Mouse (Mus musculus) adrenal gland, adult 8-10 months (tissue): ENCODE results near the gene Fam206a. TPM values are rescaled to one million over a fixed set of nuclear protein-coding genes. Genes with fewer than 3 reads are reported as not detected.
A peak's percentile ranks its signal among the peaks of the same experiment; 100 is the strongest.

Experiments used
- DNase-seq: peaks from one replicate; pipeline ENCODE4 v3.0.0; 2022
- total RNA-seq, 4 experiments: library from RNA; stranded (reverse); gene quantifications; 2 replicates each; pipeline ENCODE4 v1.2.4; 2022

Gene Fam206a
- total RNA-seq = 10 to 100 TPM; 13.6 to 17.0 (median 14.6) TPM

DNA sequence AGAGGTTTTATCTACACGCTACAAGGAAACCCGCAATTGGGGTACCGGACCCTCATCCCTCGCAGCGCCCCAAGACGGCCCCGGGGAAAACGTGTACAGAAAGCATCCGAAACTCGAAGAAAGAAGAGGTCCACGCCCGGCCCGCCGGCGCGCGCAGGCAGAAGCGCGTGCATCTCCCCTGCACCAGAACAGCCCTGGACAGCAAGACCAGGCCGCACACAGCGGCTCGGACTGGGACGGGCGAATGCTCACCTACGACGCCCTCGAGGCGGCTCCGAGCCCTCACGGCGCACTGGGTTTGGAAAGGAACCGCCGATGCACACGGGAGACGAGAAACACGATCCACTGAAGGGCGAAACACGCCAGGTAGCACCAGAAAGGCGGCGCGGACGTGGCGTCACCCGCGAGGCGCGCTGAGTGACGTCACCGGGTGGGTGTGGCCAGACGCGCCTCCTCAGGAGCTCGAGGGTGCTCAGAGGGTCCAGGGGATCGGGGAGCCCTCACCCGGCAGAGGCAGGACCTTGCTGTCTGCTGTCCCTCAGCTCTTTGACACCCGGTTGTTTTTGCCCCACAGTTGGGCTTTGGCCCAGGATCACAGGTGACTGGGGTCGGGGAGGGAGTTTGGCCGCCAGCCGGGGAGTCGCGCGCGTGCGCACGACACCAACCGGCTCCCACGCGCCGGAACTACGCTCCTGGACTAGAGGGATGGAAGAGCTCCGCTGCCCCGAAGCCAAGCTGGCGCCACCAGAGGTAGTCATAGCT lies at the start of gene Fam206a, which contains the start of gene Elp1:
TSS of gene Fam206a (plus strand) at position 439 of the 762 bp plus-strand sequence.
TSS of gene Elp1 (minus strand) at position 425 of the 762 bp plus-strand sequence.
- peak; percentile 85 for DNase-seq

DNA sequence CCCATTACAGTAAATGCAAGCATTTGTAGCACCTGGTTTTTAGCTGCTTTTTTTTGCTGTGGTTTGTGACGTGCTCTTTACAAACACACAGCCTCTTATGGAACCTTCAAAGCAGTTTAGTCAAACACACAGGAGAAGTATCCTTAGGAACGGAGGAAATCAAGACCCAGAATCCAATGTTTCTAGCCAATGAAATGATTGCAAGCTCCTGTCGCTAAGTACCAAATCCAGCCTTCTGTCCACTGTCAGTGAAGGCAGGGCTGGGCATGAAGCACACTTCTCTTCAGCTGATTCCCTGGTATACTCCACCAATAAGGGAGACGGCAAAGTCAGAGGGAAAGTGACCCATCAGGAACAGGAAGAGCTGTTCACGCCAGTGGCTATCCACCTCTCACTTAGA lies 46.1 kb upstream of the Fam206a start:
- no peak for DNase-seq

GRCm38 (mm10) chr4:56756966-56757600 lies 45.1 kb upstream of the Fam206a start:
- no peak for DNase-seq

GRCm38 (mm10) chr4:56757693-56758092 lies 44.5 kb upstream of the Fam206a start:
- DNase-seq = no peak

GRCm38 (mm10) chr4:56767861-56768284 lies 34.3 kb upstream of the Fam206a start:
- DNase-seq = no peak

DNA sequence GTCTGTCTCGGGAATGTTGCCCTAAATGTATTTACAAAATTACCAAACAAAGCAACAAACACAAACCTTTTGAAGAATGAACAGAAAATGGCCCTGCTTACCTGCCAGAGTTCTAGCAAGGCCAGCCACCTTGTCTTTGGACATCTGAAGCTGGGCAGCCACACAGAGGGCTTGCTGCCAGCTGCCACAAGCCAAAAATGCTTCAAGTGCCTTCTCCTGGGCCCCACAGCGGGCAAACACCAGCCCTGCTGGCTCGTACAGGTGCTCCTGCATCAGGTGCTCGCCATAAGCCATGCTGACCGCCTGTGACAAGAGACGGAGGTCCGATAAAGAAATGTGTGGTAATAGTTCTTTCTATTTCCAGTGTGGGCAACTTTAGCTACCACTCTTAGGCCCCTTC lies 33.2 kb upstream of the Fam206a start:
- no peak for DNase-seq

GRCm38 (mm10) chr4:56771065-56771464 lies 31.1 kb upstream of the Fam206a start:
- no peak for DNase-seq

GRCm38 (mm10) chr4:56791373-56791772 lies 10.8 kb upstream of the Fam206a start:
- no peak for DNase-seq

- no peak for DNase-seq
Measured at GRCm38 (mm10) chr4:56802669-56803150, 565 bp downstream of the Fam206a start.

DNA sequence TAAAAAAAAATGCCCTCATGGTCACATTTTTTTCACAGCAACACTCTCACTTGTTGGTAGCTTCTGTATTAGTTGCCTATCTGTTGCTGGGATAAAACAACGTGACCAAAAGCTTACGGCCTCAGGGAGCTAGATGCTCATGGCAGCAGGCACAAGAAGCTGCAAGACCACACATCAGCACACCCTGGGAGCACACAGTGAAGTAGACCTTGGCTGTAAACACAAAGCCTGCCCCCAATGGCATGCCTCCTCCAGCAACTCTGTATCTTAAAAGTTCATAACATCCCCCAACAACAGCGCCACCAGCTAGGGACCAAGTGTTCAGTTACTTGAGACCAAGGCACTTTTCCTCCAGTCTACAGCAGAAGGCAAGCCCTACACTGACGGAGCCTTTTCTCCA lies 6.9 kb downstream of the Fam206a start:
- no peak for DNase-seq

- no peak for DNase-seq
Measured at GRCm38 (mm10) chr4:56811642-56812041, 9.5 kb downstream of the Fam206a start.

DNA sequence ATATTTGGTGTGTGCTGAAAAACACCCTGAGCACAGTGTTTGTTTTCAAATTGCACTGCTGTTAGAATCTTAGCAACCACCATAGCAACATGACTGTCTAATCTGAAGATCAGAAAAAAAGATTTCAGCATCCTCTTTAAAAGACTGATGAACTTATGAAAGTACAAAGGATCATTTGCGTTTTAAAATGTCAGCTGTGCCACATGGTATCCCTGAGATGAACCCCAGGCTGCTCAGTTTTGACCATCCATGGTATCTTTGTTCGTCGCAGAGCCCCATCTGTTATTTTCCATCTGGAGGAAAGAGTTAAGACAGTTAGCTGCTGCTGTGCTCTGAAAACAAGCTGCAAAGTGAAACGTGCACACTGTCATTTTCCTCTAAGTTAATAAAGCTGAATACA lies 10.0 kb downstream of the Fam206a start:
- no peak for DNase-seq

- DNase-seq = no peak
Measured at GRCm38 (mm10) chr4:56815131-56815530, 13.0 kb downstream of the Fam206a start.

DNA sequence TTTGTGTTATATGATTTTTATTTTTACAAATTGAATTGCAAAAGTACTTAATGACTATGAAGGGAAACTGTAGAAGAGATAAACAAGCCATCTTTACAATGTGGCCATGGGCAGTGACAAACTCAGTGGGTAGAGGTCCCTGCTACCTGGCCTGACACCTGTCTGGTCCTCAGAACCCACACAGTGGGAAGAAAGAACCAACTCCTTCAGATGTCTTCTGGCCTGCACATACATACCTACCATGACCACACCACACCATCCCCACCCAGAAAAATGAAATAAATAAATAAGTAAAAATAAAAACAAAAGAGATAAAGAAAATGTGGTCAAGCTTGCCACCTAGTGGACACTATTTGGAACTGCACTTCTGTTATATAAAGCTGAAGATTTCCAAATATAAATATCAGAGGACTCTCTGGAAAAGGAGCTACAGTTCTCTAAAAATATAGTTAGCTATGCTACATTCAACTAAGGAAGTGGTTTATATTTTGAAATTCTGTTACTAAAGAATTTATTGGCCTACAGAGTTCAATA lies 17.9 kb downstream of the Fam206a start:
- no peak for DNase-seq

DNA sequence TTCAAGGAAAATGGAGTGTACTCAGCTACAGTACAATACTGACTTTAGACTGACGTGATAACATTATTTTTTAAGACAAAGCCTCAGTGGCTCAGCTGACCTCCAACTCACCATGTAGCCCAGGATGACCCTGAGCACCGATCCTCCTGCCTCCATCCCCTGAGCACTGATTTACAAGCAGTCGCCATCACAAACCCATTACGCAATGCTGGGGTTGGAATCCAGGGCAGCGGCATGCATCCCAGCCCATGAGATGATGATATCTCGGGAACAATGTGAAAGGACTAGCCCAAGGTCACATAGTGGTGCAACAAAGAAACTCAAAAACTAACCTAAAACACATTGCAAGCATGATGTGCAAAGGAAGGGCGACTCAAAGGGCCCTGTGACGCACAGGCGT lies 22.1 kb downstream of the Fam206a start:
- DNase-seq = peak; percentile 69

DNA sequence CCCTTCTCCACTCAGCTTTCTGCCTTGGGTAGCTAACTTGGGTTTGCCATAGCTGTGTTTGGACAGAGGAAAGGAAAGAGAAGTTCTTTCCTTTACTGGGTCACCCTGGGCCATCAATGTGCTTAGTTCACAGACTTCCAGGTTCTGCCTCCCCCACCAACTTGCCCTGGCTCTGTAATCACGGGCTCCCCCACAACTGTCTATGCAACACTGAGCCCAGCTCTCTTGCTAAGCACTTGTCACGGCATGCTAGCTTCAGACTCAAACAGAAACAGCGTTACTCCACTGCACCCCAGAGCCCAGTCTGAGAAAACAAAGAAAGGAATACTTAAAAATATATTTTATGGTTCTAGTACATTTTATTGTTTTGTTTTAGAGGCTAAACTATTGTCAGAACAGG lies 26.8 kb downstream of the Fam206a start:
- DNase-seq = no peak

DNA sequence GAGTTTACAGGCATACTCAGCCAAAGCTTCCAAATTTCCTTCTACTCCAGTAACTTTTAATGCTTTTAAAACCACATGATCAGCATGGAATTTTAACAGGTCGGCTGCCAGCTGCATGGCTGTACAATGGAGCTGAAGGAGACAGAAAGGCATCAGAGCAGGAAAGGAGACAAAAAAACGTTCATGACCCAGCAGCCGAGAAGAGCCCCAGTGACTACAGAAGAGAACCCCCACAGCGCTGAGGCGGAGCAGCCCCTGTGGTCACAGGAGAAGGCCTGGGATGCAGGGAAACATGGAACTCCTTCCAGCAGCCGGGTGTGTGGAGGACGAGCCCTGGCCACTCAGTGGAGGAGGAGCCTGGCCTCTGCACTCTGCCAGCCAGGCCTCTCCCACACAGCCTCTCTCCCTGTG lies 27.4 kb downstream of the Fam206a start:
- no peak for DNase-seq

DNA sequence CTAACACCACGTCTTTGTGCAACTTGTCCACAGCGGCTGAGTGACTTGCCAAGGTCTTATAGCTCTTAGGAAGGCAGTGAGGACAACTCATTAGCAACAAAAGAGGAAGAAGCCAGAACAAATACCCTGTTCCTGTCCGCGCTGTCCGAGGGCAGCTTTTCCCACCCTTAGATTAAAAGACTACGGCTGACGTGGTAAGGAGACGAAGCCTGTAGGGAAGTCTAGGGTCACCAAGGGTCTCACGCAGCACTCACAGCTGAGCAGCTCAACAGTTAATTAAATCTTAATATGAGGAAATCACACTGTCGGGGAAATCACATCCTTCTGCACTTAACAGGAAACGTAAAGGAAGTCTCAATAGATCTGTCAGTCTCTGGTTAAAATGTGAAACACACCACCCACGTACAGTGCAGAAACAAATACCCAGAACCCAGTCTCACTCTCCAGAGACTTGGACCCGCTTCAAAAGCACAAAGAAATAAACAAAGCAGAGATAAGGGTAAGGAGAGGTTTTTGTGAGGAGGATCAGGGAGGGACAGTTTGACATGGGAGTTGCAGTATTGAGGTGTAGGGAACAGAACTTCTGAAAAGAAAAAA lies 29.0 kb downstream of the Fam206a start:
- no peak for DNase-seq

- DNase-seq = no peak
Measured at GRCm38 (mm10) chr4:56831998-56832397, 29.9 kb downstream of the Fam206a start.

GRCm38 (mm10) chr4:56837661-56838060 lies 35.5 kb downstream of the Fam206a start:
- DNase-seq = peak; percentile 45

- no peak for DNase-seq
Measured at GRCm38 (mm10) chr4:56840297-56840696, 38.2 kb downstream of the Fam206a start.

- DNase-seq = no peak
Measured at GRCm38 (mm10) chr4:56842501-56842900, 40.4 kb downstream of the Fam206a start.

- no peak for DNase-seq
Measured at GRCm38 (mm10) chr4:56843963-56844362, 41.8 kb downstream of the Fam206a start.
